Mouse (Mus musculus) CD4-positive, CD25-positive, alpha-beta regulatory T cell, adult 9 weeks (primary cell): ENCODE data around the gene Dcaf17. TPM values are rescaled to one million over a fixed set of nuclear protein-coding genes. Genes with fewer than 3 reads are reported as not detected.

Source experiments
- polyA plus RNA-seq: library from polyadenylated mRNA; unstranded; fragments of 100-300 nt; shearing (Covaris generic); gene quantifications from one replicate; pipeline ENCODE4 v1.2.1, GENCODE M21; 2017

Dcaf17 gene
- 43.8 TPM for polyA plus RNA-seq

DNA sequence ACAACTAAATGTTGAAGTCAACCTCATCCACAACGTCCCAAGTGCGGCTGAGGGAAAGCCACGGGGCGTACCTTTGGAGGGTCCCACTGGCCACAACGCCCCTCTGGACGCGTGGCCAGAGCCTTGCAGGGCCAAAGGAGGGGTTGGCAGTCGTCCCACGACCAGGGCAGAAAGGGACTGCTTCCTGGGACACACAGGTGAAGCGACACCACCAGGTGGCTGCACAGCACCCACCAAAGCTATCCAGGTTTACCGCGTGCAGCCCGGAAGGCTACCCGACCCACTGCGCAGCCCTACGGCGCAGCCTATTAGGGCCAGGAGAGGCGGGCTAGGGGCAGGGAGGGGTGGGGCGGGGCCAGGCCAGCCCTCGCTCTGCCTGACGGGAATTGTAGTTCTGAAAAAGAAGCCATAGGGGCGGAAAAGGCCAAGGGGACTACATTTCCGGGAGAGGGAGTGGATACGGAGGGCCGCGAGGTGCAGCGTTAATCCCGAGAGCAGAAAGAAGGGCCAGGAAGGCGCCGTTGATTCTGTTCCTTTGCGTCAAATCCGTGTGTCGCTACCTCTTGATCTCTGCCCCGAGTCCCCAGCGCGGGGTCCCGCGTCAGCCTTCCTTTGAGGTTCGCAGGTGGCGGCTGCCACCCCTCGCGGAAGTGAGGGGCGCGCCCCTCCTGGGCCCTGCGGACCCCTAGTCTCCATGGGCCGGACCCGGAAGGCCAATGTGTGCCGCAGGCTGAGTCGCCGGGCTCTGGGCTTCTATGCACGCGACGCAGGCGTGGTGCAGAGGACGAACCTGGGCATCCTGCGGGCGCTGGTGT, at the start of gene Dcaf17, which contains the start of gene Mettl8:
TSS of gene Dcaf17 (plus strand) at position 29 of the 815 bp plus-strand sequence.
TSS of gene Mettl8 (minus strand) at position 284 of the 815 bp plus-strand sequence.

DNA sequence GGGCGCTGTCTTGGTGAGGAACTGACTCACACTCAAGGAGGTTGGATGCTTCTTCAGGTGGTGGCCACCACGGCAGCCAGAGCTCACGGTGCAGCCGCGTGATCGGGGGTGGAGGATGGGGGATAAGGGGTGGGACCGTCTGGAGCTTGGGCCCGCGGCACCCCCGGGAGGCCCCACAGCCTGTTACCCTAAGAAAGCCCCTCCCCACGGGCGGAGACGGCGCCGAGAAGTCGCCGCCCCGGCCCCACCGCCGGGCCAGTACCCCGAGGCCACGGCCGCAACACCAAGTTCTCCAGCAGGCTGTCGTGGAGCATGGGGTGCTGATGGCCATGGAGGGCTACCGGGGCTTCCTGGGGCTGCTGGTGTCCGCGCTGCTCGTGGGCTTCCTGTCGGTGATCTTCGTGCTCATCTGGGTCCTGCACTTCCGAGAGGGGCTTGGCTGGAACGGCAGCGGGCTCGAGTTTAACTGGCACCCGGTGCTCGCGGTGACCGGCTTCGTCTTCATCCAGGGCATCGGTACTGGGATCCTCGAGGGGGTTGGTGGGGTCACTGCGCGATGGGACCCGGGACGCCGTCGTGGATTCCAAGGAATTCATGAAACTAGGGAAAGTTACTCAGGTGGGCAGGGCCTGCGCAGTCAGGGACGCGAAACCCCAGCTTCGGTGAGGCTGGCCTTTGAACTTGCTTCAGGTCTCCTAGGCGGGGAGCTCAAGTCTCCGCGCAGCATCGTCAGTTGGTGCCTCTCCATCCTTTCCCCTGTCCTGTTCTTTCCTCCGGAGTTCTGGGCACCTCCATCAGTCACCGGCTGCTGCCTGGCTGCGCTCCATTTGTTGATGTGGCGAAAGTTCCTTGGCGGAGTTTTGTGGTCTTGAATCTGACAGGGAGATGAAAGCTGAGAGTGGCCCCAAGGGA, 62.9 kb downstream of the Dcaf17 start, which contains the start of gene Cybrd1:
TSS of gene Cybrd1 (plus strand) at position 127 of the 912 bp plus-strand sequence.

Other genes starting within 250 kb of the Dcaf17 start
- gene Tlk1, start 229.6 kb upstream of the Dcaf17 start, polyA plus RNA-seq = 26.2 TPM
- 30.3 TPM for gene Mettl8, start 255 bp downstream of the Dcaf17 start, polyA plus RNA-seq
- gene Cybrd1, start 62.6 kb downstream of the Dcaf17 start, polyA plus RNA-seq = 0.52 TPM
- 46.2 TPM for gene Dync1i2, start 156.4 kb downstream of the Dcaf17 start, polyA plus RNA-seq